Mouse (Mus musculus): ENCODE data around the gene Krcc1. TPM values are rescaled to one million over a fixed set of nuclear protein-coding genes. Genes with fewer than 3 reads are reported as not detected.
"Not testable (repeated sequence)": the region's sequence is repeated elsewhere in the genome, so short reads cannot be mapped to it uniquely, and the experiment has no call there.

Krcc1 gene
- polyA plus RNA-seq, 1 experiment from 2014 or later, result 72.3 TPM

GRCm38 (mm10) chr6:71259166-71259565 is 12.3 kb upstream of the Krcc1 start:
- 86% methylated on average over 4 of the region's 4 CpGs for WGBS
- Histone ChIP-seq H3K4me2 (replicated peaks; ENCODE audit: low read depth, low read length) (no peak overlapping the region), H3K9ac (replicated peaks; ENCODE audit: low read depth) (no peak overlapping the region), H3K4me3 (ENCODE audit: low read depth, low read length) (no peak overlapping the region), H3K27ac (ENCODE audit: low read length) (no peak overlapping the region), H3K9me3 (ENCODE audit: low read length) (no peaks in the 10 kb centered on the region), H3K4me1 (ENCODE audit: insufficient read depth, low read depth, low read length) (no peaks in the 10 kb centered on the region), H3K36me3 (ENCODE audit: insufficient read depth, low read length) (no peaks in the 10 kb centered on the region), H3K27me3 (replicated peaks; ENCODE audit: insufficient read depth, low read length) (no peaks in the 10 kb centered on the region)
- TF ChIP-seq EP300 (IDR thresholded peaks at IDR 0.05) (no peak), CTCF (IDR thresholded peaks at IDR 0.05) (no peak)
- DNase-seq (ENCODE audit: low spot score), result no peak
- ATAC-seq, result no peak

- no peak overlapping the region for H3K4me3 ChIP-seq (ENCODE audit: low read depth, low read length)
- no peaks in the 10 kb centered on the region for H3K36me3 ChIP-seq (ENCODE audit: insufficient read depth, low read length)
- TF ChIP-seq EP300 (IDR thresholded peaks at IDR 0.05), result no peak
- TF ChIP-seq CTCF (IDR thresholded peaks at IDR 0.05), result no peak
- DNase-seq (ENCODE audit: low spot score), result no peak
- H3K27ac ChIP-seq (ENCODE audit: low read length), result no peak overlapping the region
- H3K9me3 ChIP-seq (ENCODE audit: low read length), result no peaks in the 10 kb centered on the region
- 26% methylated on average over 6 of the region's 6 CpGs for WGBS
- no peak for ATAC-seq
- H3K4me1 ChIP-seq (ENCODE audit: insufficient read depth, low read depth, low read length), result no peaks in the 10 kb centered on the region
- H3K4me2 ChIP-seq (replicated peaks; ENCODE audit: low read depth, low read length), result no peak overlapping the region
- H3K27me3 ChIP-seq (replicated peaks; ENCODE audit: insufficient read depth, low read length), result no peaks in the 10 kb centered on the region
- no peak overlapping the region for H3K9ac ChIP-seq (replicated peaks; ENCODE audit: low read depth)
Observed at GRCm38 (mm10) chr6:71260051-71260640, 11.3 kb upstream of the Krcc1 start.

- Histone ChIP-seq H3K27ac (ENCODE audit: low read length) (no peak overlapping the region), H3K4me1 (ENCODE audit: insufficient read depth, low read depth, low read length) (no peaks in the 10 kb centered on the region), H3K27me3 (replicated peaks; ENCODE audit: insufficient read depth, low read length) (no peaks in the 10 kb centered on the region), H3K9me3 (ENCODE audit: low read length) (no peaks in the 10 kb centered on the region), H3K36me3 (ENCODE audit: insufficient read depth, low read length) (no peaks in the 10 kb centered on the region), H3K4me2 (replicated peaks; ENCODE audit: low read depth, low read length) (no peak overlapping the region), H3K4me3 (ENCODE audit: low read depth, low read length) (no peak overlapping the region), H3K9ac (replicated peaks; ENCODE audit: low read depth) (no peak overlapping the region)
- no peak for TF ChIP-seq CTCF (IDR thresholded peaks at IDR 0.05)
- TF ChIP-seq EP300 (IDR thresholded peaks at IDR 0.05), result no peak
- DNase-seq (ENCODE audit: low spot score) (no peak), ATAC-seq (no peak)
- 45% methylated on average over 3 of the region's 3 CpGs for WGBS
Observed at GRCm38 (mm10) chr6:71261060-71261459, 10.4 kb upstream of the Krcc1 start.

GRCm38 (mm10) chr6:71262142-71262833 is 9.2 kb upstream of the Krcc1 start:
- no peaks in the 10 kb centered on the region for H3K36me3 ChIP-seq (ENCODE audit: insufficient read depth, low read length)
- ATAC-seq (no peak), DNase-seq (ENCODE audit: low spot score) (no peak)
- no peaks in the 10 kb centered on the region for H3K27me3 ChIP-seq (replicated peaks; ENCODE audit: insufficient read depth, low read length)
- no peak overlapping the region for H3K4me3 ChIP-seq (ENCODE audit: low read depth, low read length)
- no peaks in the 10 kb centered on the region for H3K4me1 ChIP-seq (ENCODE audit: insufficient read depth, low read depth, low read length)
- H3K27ac ChIP-seq (ENCODE audit: low read length), result no peak overlapping the region
- H3K9ac ChIP-seq (replicated peaks; ENCODE audit: low read depth), result no peak overlapping the region
- no peak for TF ChIP-seq CTCF (IDR thresholded peaks at IDR 0.05)
- TF ChIP-seq EP300 (IDR thresholded peaks at IDR 0.05), result no peak
- 53% methylated on average over 8 of the region's 8 CpGs for WGBS
- no peaks in the 10 kb centered on the region for H3K9me3 ChIP-seq (ENCODE audit: low read length)
- H3K4me2 ChIP-seq (replicated peaks; ENCODE audit: low read depth, low read length), result no peak overlapping the region

GRCm38 (mm10) chr6:71267603-71268002 is 3.9 kb upstream of the Krcc1 start:
- H3K36me3 ChIP-seq (ENCODE audit: insufficient read depth, low read length); H3K9ac ChIP-seq (replicated peaks; ENCODE audit: low read depth); ATAC-seq; DNase-seq (ENCODE audit: low spot score); H3K27ac ChIP-seq (ENCODE audit: low read length); H3K4me1 ChIP-seq (ENCODE audit: insufficient read depth, low read depth, low read length); H3K9me3 ChIP-seq (ENCODE audit: low read length); H3K4me2 ChIP-seq (replicated peaks; ENCODE audit: low read depth, low read length); H3K4me3 ChIP-seq (ENCODE audit: low read depth, low read length); H3K27me3 ChIP-seq (replicated peaks; ENCODE audit: insufficient read depth, low read length): not testable (repeated sequence)
- 78% methylated on average over 7 of the region's 7 CpGs for WGBS

- no peak overlapping the region for H3K9ac ChIP-seq (replicated peaks; ENCODE audit: low read depth)
- no peaks in the 10 kb centered on the region for H3K36me3 ChIP-seq (ENCODE audit: insufficient read depth, low read length)
- H3K27ac ChIP-seq (ENCODE audit: low read length), result no peak overlapping the region
- ATAC-seq, result no peak
- H3K27me3 ChIP-seq (replicated peaks; ENCODE audit: insufficient read depth, low read length), result no peaks in the 10 kb centered on the region
- H3K4me2 ChIP-seq (replicated peaks; ENCODE audit: low read depth, low read length), result no peak overlapping the region
- H3K9me3 ChIP-seq (ENCODE audit: low read length), result no peaks in the 10 kb centered on the region
- H3K4me1 ChIP-seq (ENCODE audit: insufficient read depth, low read depth, low read length), result 0 out of 2 replicates have a peak, but pooled peaks cover 3% of the 10 kb centered on the region
- H3K4me3 ChIP-seq (ENCODE audit: low read depth, low read length), result no peak overlapping the region
- WGBS, result 53% methylated on average over 7 of the region's 7 CpGs
- DNase-seq (ENCODE audit: low spot score), result peak; percentile 39
- peak; percentile 52 for TF ChIP-seq CTCF (IDR thresholded peaks at IDR 0.05)
- no peak for TF ChIP-seq EP300 (IDR thresholded peaks at IDR 0.05)
Observed at GRCm38 (mm10) chr6:71268929-71269685, 2.4 kb upstream of the Krcc1 start.

- DNase-seq (ENCODE audit: low spot score); H3K4me1 ChIP-seq (ENCODE audit: insufficient read depth, low read depth, low read length); H3K27ac ChIP-seq (ENCODE audit: low read length); H3K36me3 ChIP-seq (ENCODE audit: insufficient read depth, low read length); H3K4me3 ChIP-seq (ENCODE audit: low read depth, low read length); H3K9ac ChIP-seq (replicated peaks; ENCODE audit: low read depth); H3K4me2 ChIP-seq (replicated peaks; ENCODE audit: low read depth, low read length); H3K9me3 ChIP-seq (ENCODE audit: low read length); ATAC-seq; H3K27me3 ChIP-seq (replicated peaks; ENCODE audit: insufficient read depth, low read length): not testable (repeated sequence)
- WGBS, result 96% methylated on average over 6 of the region's 6 CpGs
Observed at GRCm38 (mm10) chr6:71269686-71270050, 1.8 kb upstream of the Krcc1 start.

Measured in lung, postnatal 0 days (tissue).